Mouse (Mus musculus) 3134 (cell line): Measurements from ENCODE around the gene Ell3.

Source experiments
- DNase-seq: peaks from one replicate; pipeline ENCODE4 v3.0.0-alpha.2; 2011; ENCODE audit warnings: low spot score; ENCODE audit not compliant: insufficient read length; ENCODE audit errors: extremely low read depth

The Ell3 gene

GRCm38 (mm10) chr2:121408160-121408559 lies 35.9 kb downstream of the Ell3 start:
- DNase-seq, result peak; percentile 39

- no peak for DNase-seq
Measured at GRCm38 (mm10) chr2:121403296-121403695, 40.8 kb downstream of the Ell3 start.

- no peak for DNase-seq
Measured at GRCm38 (mm10) chr2:121396624-121397023, 47.5 kb downstream of the Ell3 start.
